Mouse (Mus musculus) cerebellum, adult 2 months (tissue): ENCODE results near the gene Scarb2.

Experiments used
- CTCF ChIP-seq: fragments of 200-500 bp; IDR thresholded peaks from 2 replicates; pipeline ENCODE4 v1.5.1; 2011; ENCODE audit warnings: low read depth, mild to moderate bottlenecking, control low read depth, low read length, moderate library complexity, borderline replicate concordance; ENCODE audit not compliant: insufficient read depth
- POLR2A ChIP-seq: fragments of 200-500 bp; IDR thresholded peaks from 2 replicates; pipeline ENCODE4 v1.6.1; 2011; ENCODE audit warnings: low read length, control low read depth, borderline replicate concordance; ENCODE audit not compliant: insufficient read depth

DNA sequence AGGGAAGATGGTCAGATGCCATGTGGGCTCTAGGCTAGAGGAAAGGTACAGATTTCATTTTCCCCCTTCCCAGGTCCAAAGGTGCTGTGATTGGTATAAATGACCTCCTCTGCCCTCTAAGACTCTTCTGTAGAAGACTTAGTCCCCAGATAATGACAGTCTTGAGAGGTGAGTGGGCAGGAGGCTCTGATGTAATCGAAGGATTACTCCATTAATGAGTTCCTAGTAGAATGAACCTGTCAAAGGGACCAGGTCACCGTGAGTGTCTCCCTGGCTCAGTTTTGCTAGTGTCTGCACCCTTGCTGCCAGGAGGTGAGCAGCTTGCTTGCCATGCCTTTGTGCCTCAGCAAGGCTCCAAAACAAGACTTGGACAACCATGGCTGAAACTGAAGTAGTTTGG, 46.0 kb upstream of the Scarb2 start:
- TF ChIP-seq CTCF (no peak), POLR2A (no peak)
